Mouse (Mus musculus): ENCODE results near the gene Nrg3.

The Nrg3 gene

DNA sequence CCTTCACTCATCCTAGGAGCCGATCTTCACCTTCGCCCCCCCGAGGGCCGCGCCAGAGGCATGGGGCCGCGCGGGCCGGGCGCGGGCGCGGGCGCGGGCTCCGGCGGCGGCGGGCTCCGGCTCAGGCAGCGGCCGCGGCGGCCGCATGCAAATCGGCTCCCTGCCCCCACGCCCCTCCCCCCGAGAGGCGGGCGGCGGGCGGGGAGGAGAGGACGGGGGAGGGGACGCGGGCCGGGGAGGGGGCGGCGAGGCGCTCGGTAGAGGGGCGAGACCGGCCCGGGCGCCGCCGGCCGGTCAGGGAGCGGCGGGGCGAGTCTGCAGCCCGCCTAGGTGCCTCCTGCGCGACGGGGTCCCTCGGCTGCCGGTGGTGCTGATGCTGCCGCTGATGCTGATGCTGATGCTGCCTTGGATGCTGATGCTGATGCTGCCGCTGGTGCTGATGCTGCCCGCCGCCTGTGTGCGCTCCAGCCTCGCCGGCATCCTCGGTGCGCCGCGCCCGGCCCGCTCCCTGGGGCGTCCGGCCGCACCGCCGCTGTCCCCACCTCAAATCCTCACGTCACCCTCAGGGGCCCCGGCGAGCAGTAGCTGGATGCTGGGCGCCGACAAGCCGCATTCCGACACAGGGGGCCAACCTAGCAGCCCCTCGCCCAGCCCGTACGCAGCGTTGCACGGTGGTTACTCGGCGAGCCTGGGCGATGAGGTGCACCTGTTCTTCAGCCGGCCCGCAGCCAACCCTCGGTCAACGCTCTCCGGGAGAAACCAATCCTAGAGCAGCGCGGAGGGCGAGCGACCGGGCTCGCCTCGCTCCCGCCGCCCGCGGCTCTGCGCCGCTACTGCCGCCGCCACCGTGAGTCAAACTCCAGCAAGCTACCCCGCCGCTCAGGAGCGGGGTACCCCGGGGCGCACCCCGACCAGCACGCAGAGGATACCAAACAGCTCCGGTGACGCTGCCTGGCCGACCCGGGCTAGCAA is at the start of gene Nrg3:
Gene Nrg3, minus strand, starts transcription at position 299 of the 972 bp plus-strand sequence.
- DNase-seq (ENCODE audit: low read depth, low spot score), result no peak

DNA sequence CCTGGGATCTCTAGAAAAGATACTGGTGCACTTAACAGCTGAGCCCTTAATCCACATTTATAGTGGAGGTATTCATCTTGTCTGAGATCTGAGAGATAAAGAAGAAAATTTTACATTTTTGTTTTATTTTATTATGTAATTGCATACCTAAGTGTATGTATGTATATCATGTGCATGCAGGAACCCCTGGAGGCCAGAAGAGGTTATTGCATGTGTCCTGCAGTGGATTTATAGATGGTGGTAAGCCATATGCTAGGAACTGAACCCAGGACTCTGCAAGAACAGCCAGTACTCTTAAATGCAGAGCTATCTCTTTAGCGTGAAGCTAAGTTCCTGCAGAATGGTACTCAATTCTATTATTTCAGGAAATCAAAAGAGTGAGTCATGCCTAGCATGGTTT is 36.1 kb upstream of the Nrg3 start:
- DNase-seq (ENCODE audit: low read depth, low spot score), result no peak

DNA sequence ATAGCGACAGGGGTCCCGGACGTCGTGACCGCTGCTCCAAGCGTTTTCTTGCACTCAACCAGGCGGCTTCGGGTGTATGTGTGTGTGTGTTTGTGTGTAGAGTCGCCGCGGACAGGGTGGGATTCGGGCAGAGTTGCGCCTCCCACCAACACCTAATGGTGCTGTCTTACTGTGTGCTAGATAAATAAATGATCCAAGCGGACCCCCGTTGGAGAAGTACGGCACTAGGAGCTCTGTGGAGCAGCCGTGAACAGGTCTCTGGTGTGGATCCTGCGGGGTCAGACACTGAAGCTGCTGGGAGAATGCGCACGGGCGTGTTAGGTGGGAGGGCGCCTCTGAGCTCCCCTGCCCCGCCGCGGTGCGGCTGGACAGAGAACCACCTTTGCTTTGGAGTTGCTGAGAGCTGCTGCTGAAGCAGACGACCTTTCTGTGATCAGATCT is 903 bp upstream of the Nrg3 start:
- DNase-seq (ENCODE audit: low read depth, low spot score), result no peak

DNA sequence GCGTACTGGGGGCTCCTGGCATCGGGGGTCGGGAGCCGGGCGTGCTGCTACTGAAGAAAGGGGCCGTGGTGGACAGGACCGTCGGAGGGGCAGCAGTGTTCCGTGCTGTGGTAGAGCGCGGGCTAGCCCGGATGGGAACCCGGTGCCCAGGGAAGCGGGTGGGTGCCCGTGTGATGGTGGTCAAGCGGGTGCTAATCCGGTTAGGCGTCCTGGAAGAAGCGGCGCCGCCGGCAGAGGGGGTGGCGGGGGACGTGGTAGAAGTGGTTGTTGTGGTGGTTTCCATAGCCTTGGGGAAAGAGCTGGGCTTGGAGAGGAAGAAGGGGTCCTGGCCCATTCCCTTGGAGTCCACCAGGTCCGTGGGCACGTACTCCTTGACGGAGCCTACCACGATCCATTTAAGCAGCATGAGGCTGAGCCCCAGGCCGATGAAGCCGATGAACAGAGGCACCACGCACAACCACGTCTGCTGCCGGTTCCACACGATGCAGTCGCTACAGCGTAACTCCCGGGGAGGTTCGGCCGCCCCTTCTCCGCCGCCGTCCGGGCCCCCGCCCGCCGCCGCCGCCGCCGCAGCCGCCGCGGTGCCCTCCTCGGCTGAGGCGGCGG is 639 bp downstream of the Nrg3 start:
- DNase-seq (ENCODE audit: low read depth, low spot score), result no peak

DNA sequence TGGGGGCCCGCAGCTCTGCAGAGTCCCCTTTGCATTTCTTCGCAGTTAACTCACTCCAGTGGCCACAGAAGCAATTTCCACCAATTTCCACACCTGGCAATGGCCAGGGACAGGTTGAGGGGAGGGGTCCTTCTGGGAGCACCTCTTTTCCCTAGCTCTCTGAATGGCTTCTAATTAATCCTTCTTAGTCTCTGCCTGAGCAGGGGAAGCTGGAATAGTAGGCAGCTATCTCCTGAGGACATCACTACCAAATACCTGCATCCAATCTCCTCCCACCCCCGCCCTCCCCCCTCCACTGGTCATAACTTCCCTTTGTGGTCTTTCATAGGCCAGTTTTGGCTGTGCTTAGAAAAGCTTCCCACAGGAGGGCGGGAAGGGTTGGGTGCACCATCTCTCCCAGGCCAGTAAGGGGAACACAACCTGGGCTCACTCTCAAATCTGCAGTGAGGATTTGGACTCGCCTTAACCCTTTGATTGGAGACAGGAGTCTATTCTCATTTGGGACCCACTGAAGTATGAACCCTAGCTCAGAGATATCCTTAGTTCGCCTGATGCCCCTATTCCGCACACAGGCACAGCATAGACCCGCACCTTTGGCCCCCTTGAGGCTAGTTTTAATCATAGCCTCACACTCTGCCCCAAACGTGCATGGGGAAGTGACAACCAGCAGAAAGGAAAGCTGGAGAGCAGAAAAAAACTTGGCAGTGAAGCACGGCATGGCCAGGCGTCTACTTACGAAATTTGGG is 1.5 kb downstream of the Nrg3 start:
- DNase-seq (ENCODE audit: low read depth, low spot score), result no peak

DNA sequence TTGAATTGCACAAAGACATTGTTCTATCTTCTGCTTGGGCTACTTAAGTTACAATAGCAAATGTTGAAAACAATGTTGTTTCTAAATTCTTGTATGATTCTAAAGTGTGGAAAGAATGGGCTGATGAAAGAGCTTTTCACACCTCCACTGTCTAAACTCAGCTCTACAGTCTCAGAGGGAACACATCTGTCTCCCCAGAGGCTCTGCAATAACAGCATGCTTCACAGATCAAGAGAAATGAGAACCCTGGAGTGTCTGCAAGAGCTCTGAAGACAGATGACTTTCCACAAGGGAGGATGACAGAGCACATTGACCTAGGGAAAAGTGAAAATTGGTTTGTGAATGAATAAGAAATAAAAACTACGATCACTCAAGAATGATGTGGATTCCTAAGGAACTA is 27.4 kb downstream of the Nrg3 start:
- no peak for DNase-seq (ENCODE audit: low read depth, low spot score)

DNA sequence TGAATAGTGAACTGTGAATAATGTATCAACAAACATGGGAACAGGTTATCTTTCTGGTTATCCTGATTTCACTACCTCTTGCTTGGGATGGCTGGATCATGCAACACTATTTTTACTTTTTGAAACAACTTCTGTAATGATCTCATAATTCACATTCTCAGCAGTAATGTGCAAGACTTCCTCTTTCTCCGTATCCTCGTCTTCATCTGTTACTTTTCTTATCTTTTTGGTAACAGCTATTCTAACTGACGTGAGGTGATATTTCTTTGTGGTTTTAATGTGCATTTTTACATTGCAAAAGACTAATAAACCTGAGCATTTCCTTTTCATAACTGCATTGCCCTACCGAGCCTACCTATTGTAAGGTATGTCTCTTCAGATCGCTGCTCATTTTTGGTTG is 44.4 kb downstream of the Nrg3 start:
- DNase-seq (ENCODE audit: low read depth, low spot score), result no peak

DNA sequence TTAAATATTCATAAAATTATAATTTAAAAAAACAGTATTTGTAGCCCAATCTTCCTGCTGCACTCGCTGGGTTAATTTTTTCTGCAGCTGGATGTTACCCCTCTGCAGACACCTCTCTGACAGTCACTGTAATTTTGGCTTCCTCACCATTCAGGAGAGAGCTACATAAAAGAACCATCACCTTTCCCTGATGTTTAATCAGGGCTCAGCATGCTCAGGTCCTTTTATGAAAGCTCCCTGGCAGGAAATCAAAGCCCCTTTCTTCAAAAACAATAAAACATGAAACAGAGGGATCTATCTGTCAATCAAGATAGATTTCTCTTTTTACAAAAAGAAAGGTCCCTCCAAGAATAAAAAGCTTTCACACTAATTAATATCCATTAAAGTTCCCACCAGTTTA is 51.0 kb downstream of the Nrg3 start:
- DNase-seq (ENCODE audit: low read depth, low spot score), result no peak

DNA sequence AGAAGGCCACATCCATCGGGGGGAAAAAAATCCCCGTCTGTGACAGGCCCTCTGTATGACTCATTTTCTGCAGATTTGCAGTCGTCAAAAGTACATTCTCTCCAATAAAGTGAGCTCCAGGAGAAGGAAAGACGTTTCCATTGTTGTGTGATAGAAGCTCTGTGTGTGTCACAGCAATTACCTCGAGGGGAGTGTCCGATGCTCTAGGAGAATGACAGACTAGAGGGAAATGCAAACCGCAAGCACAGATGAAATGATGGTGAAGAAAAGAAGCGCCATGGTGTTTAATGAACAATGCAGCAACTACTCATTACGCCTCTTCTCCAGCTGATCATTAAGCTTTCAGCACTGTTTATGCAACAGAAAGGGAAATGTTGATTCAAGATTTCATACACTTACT is 59.6 kb downstream of the Nrg3 start:
- DNase-seq (ENCODE audit: low read depth, low spot score), result no peak

DNA sequence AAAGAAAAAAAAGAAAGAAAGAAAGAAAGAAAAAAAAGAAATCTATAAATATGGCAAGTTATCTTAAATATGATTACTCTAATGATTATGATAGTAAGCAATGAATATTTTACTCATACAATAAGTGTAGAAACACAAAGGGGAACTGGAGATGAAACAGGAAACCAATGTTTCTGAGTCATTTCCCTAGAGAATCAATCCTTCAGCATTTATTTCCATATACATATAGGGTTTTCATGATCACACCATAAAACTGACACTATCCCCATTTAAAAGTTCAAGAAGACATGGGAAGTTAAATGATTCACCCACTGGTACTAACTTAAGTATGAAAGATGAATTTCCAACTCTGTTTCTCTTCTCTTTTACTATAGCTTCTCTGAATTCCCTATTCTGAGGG is 86.0 kb downstream of the Nrg3 start:
- DNase-seq (ENCODE audit: low read depth, low spot score), result no peak

DNA sequence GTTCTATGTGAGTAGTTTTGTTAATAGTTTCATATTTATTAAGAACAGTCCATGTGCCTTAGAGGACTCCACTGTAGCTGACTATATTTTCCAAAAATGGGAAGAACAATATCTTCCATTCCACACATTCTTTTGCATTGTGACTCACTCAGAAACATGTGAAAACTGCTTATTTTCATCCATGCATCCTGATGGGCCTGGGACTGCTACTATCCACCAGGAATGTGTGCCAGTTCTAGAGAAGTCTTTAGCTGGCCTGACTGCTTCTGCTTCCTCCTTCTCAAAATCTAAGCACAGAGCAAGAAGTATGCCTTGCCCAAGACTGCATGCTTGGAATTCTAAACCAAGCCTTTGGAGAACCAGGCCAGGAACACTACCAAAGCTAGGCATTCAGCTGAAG is 91.6 kb downstream of the Nrg3 start:
- DNase-seq (ENCODE audit: low read depth, low spot score), result no peak

DNA sequence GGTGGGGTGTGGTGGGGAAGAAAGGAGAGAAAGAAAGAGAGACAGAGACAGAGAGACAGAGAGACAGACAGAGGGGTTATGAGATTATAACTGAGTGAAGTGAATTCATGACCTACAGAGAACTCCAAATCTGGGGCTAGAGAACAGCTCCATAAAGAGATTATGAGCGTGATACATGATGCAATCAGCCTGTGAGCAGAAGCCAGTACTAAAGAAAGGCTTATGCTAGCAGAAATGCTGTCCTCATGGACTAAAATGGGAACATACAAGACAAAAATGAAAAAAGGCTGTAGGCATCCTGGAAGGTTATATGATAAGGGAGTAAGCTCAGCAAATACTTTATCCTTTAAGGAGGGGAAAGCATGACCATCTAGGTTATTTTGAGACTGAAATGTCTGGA is 99.7 kb downstream of the Nrg3 start:
- DNase-seq (ENCODE audit: low read depth, low spot score), result no peak

DNA sequence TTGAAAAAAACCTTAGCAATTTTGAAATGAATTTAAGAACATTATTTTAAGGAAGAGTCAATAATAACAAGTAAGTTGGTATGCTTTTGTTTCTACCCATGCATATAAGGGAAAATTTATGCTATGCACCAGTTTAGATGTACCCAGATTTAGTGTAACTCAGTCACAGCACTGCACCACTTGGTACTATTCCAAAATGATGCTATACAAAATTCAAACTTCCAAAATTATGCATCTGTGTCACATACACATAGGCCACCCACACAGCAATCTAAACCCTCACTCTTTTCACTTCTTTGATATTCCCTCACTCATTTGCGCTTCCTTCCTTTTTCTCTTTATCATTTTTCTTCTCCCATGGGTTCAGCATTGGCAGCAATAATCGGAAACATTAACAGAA is 116.6 kb downstream of the Nrg3 start:
- DNase-seq (ENCODE audit: low read depth, low spot score), result no peak

DNA sequence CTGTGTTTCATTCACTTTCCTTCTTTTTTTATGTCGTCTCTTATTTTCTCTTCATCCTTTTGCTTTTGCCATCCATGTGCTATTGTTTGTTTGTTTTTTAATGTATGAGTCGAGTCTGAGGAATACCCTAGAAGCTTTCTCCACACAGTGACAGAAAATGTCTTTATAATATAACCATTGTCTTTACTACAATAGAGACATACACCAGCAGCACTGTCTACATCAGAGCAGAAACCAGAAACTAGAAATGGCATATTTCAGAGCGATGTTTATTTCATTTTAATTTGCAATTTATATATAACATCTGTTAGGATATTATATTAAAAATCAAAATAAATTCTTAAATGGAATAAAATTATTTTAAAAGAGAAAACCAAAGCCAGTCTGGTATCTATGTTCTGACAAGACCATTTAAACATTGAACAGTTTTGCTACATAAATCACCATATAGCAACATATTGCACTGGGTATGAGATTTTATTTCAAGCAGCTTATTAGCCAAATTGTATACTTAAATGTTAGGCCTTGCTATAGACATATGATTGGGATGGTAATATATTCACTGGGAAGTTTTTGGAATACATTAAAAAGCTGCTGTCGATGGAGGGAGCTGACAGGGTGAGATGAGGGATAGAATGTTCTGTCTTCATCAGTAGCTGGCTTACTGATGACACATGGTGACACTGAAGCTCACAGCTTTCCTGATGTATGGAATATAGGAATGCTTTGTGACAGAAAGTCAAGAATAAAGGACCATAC is 120.7 kb downstream of the Nrg3 start:
- DNase-seq (ENCODE audit: low read depth, low spot score), result no peak

DNA sequence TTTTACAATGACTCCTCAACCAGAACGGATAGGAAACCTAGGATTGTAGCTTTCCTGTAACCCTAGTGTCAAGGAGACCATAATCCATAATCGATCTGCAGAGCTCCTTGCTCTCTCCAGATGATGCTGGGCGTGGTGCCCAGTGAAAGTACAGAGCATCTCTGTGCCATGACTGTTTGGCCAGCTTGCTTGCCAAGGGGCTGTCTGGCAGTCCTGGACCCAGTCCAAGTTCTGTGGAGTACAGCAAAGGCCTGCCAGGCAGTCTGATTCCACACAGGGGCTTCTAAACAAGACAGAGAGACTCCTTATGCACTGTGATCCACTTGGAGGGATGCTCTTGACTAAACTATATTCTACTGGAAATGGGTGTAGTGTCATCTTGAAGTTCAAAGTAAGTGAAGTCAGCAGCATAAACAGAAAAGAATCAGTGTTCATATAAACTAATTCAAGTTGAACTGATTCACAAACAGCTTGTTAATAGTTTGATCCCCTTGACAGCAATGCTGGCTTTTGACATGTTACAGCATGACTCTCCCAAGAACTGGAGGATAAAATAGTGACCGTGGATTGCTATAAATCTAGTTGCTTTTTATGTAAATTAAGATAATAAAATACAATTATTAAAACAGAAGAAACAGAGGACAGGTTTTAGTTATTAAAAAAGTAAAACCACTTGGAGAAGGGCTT is 155.3 kb downstream of the Nrg3 start:
- peak; percentile 9 for DNase-seq (ENCODE audit: low read depth, low spot score)

DNA sequence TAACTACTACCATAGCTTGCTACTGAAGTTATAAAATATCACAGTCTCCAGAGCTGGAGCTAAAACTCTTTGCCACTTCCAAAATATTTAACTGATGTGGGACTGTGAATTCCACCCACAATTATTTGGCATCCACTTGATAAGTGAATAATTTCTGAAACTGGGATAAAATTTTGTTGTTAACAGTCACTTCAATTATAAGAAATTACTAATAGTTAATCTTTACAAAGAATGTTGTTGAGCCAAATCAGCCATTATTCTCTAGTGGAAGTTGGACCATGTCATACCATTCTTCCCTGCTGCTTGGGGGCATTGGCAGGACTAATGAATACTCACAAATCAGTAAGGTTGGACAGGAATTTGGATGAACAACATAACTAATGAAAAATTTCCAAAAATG is 158.8 kb downstream of the Nrg3 start:
- no peak for DNase-seq (ENCODE audit: low read depth, low spot score)

DNA sequence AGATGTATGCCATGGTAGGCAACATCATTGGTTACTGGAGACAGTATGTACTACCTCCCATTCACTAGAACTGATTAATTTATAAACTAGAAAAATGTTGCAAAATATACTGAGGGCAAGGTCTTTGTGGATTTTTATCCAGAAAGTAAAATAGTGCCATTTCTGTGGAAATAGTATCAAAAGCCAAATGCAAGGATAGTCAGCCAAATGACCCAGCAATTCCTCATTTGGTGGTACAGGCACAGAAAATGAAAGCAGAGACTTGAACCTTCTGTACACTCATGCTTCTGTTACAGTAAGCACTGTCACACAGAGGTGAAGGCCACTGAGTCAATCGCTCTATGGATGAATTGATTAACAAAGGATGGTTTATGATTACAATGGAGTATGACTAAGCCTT is 207.8 kb downstream of the Nrg3 start:
- no peak for DNase-seq (ENCODE audit: low read depth, low spot score)

DNA sequence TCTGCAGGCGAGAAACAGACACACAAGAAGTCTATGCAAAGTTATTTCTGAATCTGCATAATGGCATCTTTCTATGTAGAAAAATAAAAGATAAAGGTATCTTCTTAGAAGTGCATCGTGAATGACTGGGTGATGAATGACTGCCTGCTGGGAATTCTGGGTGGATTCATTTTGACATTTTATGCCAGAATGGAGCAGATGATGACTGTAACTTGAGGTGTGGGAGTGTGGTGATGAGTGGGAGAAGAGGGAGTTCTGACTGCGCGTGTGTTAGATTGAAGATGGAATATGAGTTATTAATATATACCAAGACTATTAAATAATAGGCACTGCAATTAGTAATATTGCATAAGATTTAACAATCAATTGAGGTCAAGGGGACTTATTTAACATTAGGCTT is 208.5 kb downstream of the Nrg3 start:
- no peak for DNase-seq (ENCODE audit: low read depth, low spot score)

DNA sequence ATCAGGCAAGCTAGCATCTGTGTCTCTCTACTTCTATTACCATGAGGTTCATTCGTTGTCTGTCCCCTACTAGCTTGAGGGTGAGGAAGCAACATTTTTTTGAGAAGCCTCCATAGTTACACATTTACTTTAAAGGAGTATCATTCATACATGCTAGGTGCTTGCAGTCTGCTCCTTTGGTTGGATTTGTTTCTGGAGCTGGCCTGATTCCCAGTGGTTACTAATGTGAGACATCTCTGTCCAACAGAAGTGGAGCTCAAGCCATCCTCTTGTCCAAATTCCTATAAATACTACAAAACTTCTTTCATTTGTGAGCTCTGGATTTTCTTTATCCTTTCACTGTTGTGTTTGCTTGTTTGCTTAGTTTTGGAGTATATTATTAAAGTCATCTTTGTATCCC is 211.9 kb downstream of the Nrg3 start:
- DNase-seq (ENCODE audit: low read depth, low spot score), result no peak

DNA sequence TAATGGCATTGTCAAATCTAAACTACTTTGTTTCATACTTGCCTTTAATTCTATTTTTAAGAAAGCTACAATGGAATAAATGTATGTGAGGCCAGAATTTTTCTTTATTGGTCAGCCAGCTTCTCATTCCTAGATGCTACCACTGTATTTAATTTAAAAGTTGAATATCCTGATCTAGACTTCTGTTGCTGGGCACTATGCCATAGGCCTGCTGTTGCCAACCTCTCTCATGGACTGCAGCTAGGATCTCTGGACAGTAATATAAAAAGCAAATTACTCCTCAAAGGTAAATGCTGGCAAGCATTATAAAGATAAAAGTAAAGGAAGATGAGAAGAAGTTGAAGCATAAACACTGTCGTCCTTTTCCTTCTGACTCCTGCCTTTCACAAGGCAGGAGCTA is 217.5 kb downstream of the Nrg3 start:
- no peak for DNase-seq (ENCODE audit: low read depth, low spot score)

DNA sequence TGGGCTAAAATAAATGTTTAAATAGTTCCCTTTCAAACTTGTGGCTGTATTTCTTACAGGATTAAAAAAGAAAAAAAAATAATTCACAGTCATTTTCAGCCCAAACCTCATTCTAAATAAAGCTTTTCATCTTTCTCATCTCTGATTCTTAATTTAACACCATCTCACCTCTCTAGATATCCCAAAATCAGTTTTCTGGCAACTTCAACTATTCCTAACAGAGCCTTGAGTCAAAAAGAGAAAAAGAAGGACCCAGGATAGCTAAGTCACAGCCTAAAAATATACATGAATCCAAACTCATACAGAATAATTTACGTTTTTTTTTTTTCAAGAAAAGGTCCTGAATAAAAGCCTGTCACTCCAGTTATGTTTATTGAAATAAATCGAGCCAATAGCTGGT is 232.6 kb downstream of the Nrg3 start:
- DNase-seq (ENCODE audit: low read depth, low spot score), result no peak
